Mouse (Mus musculus): ENCODE results near the gene Dnaaf5.

DNA sequence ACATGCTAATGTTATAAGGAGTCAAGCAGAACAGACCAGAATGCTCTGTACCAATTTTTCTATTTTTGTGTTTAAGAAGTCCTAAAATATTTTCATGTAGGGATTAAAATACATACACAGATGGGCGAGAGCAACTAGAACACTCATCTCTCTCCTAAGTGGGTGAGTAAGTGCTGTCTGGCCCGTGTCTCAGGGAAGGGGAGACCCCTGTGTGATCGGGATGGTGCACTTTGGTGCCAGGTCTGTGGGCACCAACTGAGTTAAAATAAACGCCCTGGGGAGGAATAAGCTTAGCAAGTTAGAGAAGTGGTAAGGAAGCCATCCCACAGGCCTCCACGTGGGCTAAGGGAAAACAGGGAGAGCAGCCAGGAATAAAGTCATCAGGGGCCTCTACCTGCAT, 40.9 kb downstream of the Dnaaf5 start:
- TF ChIP-seq POLR2A (IDR thresholded peaks at IDR 0.05; ENCODE audit: low read depth, low read length), result no peak
- no peak for TF ChIP-seq CTCF (IDR thresholded peaks at IDR 0.05; ENCODE audit: extremely low read depth, insufficient read depth, insufficient read length, insufficient replicate concordance)
